Mouse (Mus musculus) heart, postnatal 36 days (tissue): ENCODE data around the gene Olfr78. TPM values are rescaled to one million over a fixed set of nuclear protein-coding genes. Genes with fewer than 3 reads are reported as not detected.

Source experiments
- DNase-seq, 2 experiments: peaks; one replicate each; pipeline ENCODE4 v3.0.0; 2021 to 2022
- intact Hi-C: fragments of 180-260 bp; cut with DNase I; formaldehyde crosslinking; loops from one replicate; pipeline ENCODE4 v1.15.1; 2025
- total RNA-seq, 2 experiments: library from RNA; stranded (reverse); gene quantifications; 2 replicates each; pipeline ENCODE4 v1.2.3; 2021

Olfr78 gene
- under 1 TPM; 0.28 to 0.68 TPM for total RNA-seq

- intact Hi-C loops, result loop anchor here (10.0 kb wide), 1 partner anchor 156 kb away; the partner anchor contains the start of gene Olfr571
- no peak for DNase-seq
These were observed at the start of gene Olfr78, which contains the start of gene Olfr560 for GRCm38 (mm10) chr7:102759266-102759665. TSS of gene Olfr78 (minus strand) at chr7:102759471. TSS of gene Olfr560 (minus strand) at chr7:102759366.

GRCm38 (mm10) chr7:102803180-102803579, 43.9 kb upstream of the Olfr78 start, which contains the start of gene Olfr564:
TSS of gene Olfr564 (plus strand) at chr7:102803480.
- DNase-seq, result no peak
- intact Hi-C loops, result no loop called here

GRCm38 (mm10) chr7:102770921-102771320, 11.7 kb upstream of the Olfr78 start, which contains the start of gene Olfr561:
TSS of gene Olfr561 (plus strand) at chr7:102771221.
- intact Hi-C loops, result no loop called here

GRCm38 (mm10) chr7:102752086-102752485, 7.2 kb downstream of the Olfr78 start:
- intact Hi-C loops, result loop anchor here (2.0 to 10.0 kb wide), 3 partner anchors 87 to 239 kb away; partner anchors contain the start of genes Olfr556 and Olfr571
- DNase-seq, result peak in 1 of 2 experiments; percentile 6

More at GRCm38 (mm10) chr7:102770921-102771320, 11.7 kb upstream of the Olfr78 start, which contains the start of gene Olfr561:
- DNase-seq, result no peak

- DNase-seq, result no peak
- intact Hi-C loops, result no loop called here
These were observed 21.6 kb downstream of the Olfr78 start for GRCm38 (mm10) chr7:102737705-102738104.

- no peak for DNase-seq
- intact Hi-C loops, result no loop called here
These were observed 25.5 kb downstream of the Olfr78 start for GRCm38 (mm10) chr7:102733793-102734192.

GRCm38 (mm10) chr7:102727391-102727790, 31.9 kb downstream of the Olfr78 start, which contains the start of gene Olfr559:
TSS of gene Olfr559 (minus strand) at chr7:102727491.
- intact Hi-C loops, result no loop called here
- DNase-seq, result no peak

GRCm38 (mm10) chr7:102718970-102719369, 40.3 kb downstream of the Olfr78 start, which contains the start of gene Olfr33:
TSS of gene Olfr33 (minus strand) at chr7:102719070.
- DNase-seq, result no peak
- intact Hi-C loops, result no loop called here

- intact Hi-C loops, result no loop called here
These were observed 57.4 kb downstream of the Olfr78 start, which contains the start of gene Olfr558 for GRCm38 (mm10) chr7:102701915-102702314. TSS of gene Olfr558 (plus strand) at chr7:102702215.

GRCm38 (mm10) chr7:102698461-102698860, 60.8 kb downstream of the Olfr78 start:
- DNase-seq, result no peak
- intact Hi-C loops, result loop anchor here (10.0 kb wide), 1 partner anchor 216 kb away; the partner anchor contains the start of gene Olfr571

More at GRCm38 (mm10) chr7:102701915-102702314, 57.4 kb downstream of the Olfr78 start, which contains the start of gene Olfr558:
- no peak for DNase-seq

GRCm38 (mm10) chr7:102695358-102696125, 63.7 kb downstream of the Olfr78 start, which contains the start of gene Olfr557:
TSS of gene Olfr557 (plus strand) at chr7:102695910.
- intact Hi-C loops, result loop anchor here (10.0 kb wide), 1 partner anchor 219 kb away; the partner anchor contains the start of gene Olfr571
- DNase-seq, result peak; percentile 12 to 23

Other genes starting within 250 kb of the Olfr78 start
- not detected for gene Olfr547, start 224.7 kb downstream of the Olfr78 start, total RNA-seq
- gene Olfr548-ps1, start 218.6 kb downstream of the Olfr78 start, total RNA-seq, result not detected
- not detected for gene Olfr549, start 209.6 kb downstream of the Olfr78 start, total RNA-seq
- 1 to 10 TPM; 5.2 to 7.0 TPM for gene Trim21, start 194.0 kb downstream of the Olfr78 start, total RNA-seq
- gene Olfr550, start 188.0 kb downstream of the Olfr78 start, total RNA-seq, result under 1 TPM in 1 of 2 experiments, not detected in 1; 0.08 TPM
- not detected for gene Olfr551, start 167.6 kb downstream of the Olfr78 start, total RNA-seq
- gene Olfr552, start 161.7 kb downstream of the Olfr78 start, total RNA-seq, result under 1 TPM; 0.14 TPM
- gene Olfr553, start 141.3 kb downstream of the Olfr78 start, total RNA-seq, result not detected
- gene Olfr554, start 121.0 kb downstream of the Olfr78 start, total RNA-seq, result not detected
- gene Olfr555, start 100.6 kb downstream of the Olfr78 start, total RNA-seq, result not detected
- gene Olfr556, start 94.6 kb downstream of the Olfr78 start, total RNA-seq, result not detected
- 1 to 10 TPM; 7.7 to 8.4 TPM for gene Trim68, start 72.1 kb downstream of the Olfr78 start, total RNA-seq
- not detected for gene Olfr557, start 63.6 kb downstream of the Olfr78 start, total RNA-seq
- gene Olfr558, start 57.3 kb downstream of the Olfr78 start, total RNA-seq, result 1 to 10 TPM; 2.5 to 3.0 TPM
- not detected for gene Olfr33, start 40.4 kb downstream of the Olfr78 start, total RNA-seq
- not detected for gene Olfr559, start 32.0 kb downstream of the Olfr78 start, total RNA-seq
- not detected for gene Olfr560, start 105 bp downstream of the Olfr78 start, total RNA-seq
- gene Olfr561, start 11.8 kb upstream of the Olfr78 start, total RNA-seq, result not detected
- not detected for gene Olfr564, start 44.0 kb upstream of the Olfr78 start, total RNA-seq
- gene Olfr566, start 99.3 kb upstream of the Olfr78 start, total RNA-seq, result not detected
- gene Olfr568, start 117.7 kb upstream of the Olfr78 start, total RNA-seq, result not detected
- gene Olfr569, start 131.4 kb upstream of the Olfr78 start, total RNA-seq, result not detected
- not detected for gene Olfr570, start 135.1 kb upstream of the Olfr78 start, total RNA-seq
- gene Olfr571, start 158.1 kb upstream of the Olfr78 start, total RNA-seq, result not detected
- not detected for gene Olfr572, start 164.9 kb upstream of the Olfr78 start, total RNA-seq
- not detected for gene Olfr573-ps1, start 183.1 kb upstream of the Olfr78 start, total RNA-seq
- gene Olfr574, start 189.0 kb upstream of the Olfr78 start, total RNA-seq, result not detected
- not detected for gene Olfr575, start 199.3 kb upstream of the Olfr78 start, total RNA-seq
- not detected for gene Olfr576, start 203.2 kb upstream of the Olfr78 start, total RNA-seq
- gene Olfr577, start 216.5 kb upstream of the Olfr78 start, total RNA-seq, result not detected
- gene Olfr578, start 229.9 kb upstream of the Olfr78 start, total RNA-seq, result not detected